Mouse (Mus musculus): Measurements from ENCODE around the gene Tmem38b. TPM values are rescaled to one million over a fixed set of nuclear protein-coding genes. Genes with fewer than 3 reads are reported as not detected.

Gene Tmem38b
- 2.0 and 2.7 TPM in 2 replicates for polyA plus RNA-seq (2012; rRNA removed)

GRCm38 (mm10) chr4:53825821-53826605 is at the start of gene Tmem38b:
Gene Tmem38b (plus strand): TSS chr4:53826045.

Other genes with a start within 250 kb of the Tmem38b start
- gene Fsd1l, start 194.6 kb upstream of the Tmem38b start, polyA plus RNA-seq (2012; rRNA removed), result 0.57 and 0.62 TPM in 2 replicates
- gene Fktn, start 112.0 kb upstream of the Tmem38b start, polyA plus RNA-seq (2012; rRNA removed), result 2.3 and 2.5 TPM in 2 replicates
- gene Tal2, start 46.3 kb upstream of the Tmem38b start, polyA plus RNA-seq (2012; rRNA removed), result 0.01 and 0.02 TPM in 2 replicates